Mouse (Mus musculus) intestine, embryonic 14.5 days (tissue): ENCODE measurements around the gene Tsfm. TPM values are rescaled to one million over a fixed set of nuclear protein-coding genes. Genes with fewer than 3 reads are reported as not detected.

ENCODE experiments used
- ATAC-seq: fragments of 200-750 bp; cut with Nextera tagmentation; replicated peaks from 2 replicates; pipeline ENCODE4 v1.8.0; 2017; ENCODE audit warnings: low read depth, moderate number of reproducible peaks, moderate TSS enrichment, moderate library complexity; ENCODE audit not compliant: low FRiP score, low TSS enrichment
- DNase-seq: peaks from one replicate; pipeline ENCODE4 v3.0.0-alpha.2; 2018; ENCODE audit warnings: low spot score
- H3K27ac ChIP-seq: fragments of 300-500 bp; sonication (generic); 2 replicates; pipeline ENCODE4 v1.5.1; 2014; ENCODE audit warnings: low read depth, mild to moderate bottlenecking, control low read depth
- H3K27me3 ChIP-seq: fragments of 300-500 bp; sonication (generic); replicated peaks from 2 replicates; pipeline ENCODE4 v1.6.1; 2014; ENCODE audit warnings: low read length, control low read depth; ENCODE audit not compliant: control insufficient read depth, insufficient read depth
- H3K36me3 ChIP-seq: fragments of 300-500 bp; sonication (generic); 2 replicates; pipeline ENCODE4 v1.6.1; 2014; ENCODE audit warnings: low read length, control low read depth; ENCODE audit not compliant: control insufficient read depth, insufficient read depth
- H3K4me1 ChIP-seq: fragments of 300-500 bp; sonication (generic); replicated peaks from 2 replicates; pipeline ENCODE4 v1.6.1; 2014; ENCODE audit warnings: low read length, control low read depth, mixed read lengths; ENCODE audit not compliant: control insufficient read depth, insufficient read depth
- H3K4me2 ChIP-seq: fragments of 300-500 bp; sonication (generic); 2 replicates; pipeline ENCODE4 v1.6.1; 2014; ENCODE audit warnings: low read length
- H3K4me3 ChIP-seq: fragments of 300-500 bp; sonication (generic); 2 replicates; pipeline ENCODE4 v1.5.1; 2014; ENCODE audit warnings: low read depth, low read length, control low read depth, mixed read lengths
- H3K9ac ChIP-seq: fragments of 300-500 bp; sonication (generic); 2 replicates; pipeline ENCODE4 v1.6.1; 2014; ENCODE audit warnings: mild to moderate bottlenecking, low read length
- H3K9me3 ChIP-seq: fragments of 300-500 bp; sonication (generic); 2 replicates; pipeline ENCODE4 v1.6.1; 2016; ENCODE audit warnings: low read length, control low read depth; ENCODE audit not compliant: control insufficient read depth
- WGBS: fragments of 180-500 bp; shearing (Covaris S2); extraction: QIAGEN DNeasy Blood & Tissue Kit; methylation state at CpG from one replicate; pipeline ENCODE4 v1.1.7; 2014; 5-methylcytosine and 5-hydroxymethylcytosine counted together
- polyA plus RNA-seq: library from polyadenylated mRNA; unstranded; fragments of >200 nt; fragmentation: Nextera tagmentation; extraction: Ambion mirVana; gene quantifications from 2 replicates; pipeline ENCODE4 v1.2.1, GENCODE M21; 2014

Gene Tsfm
- polyA plus RNA-seq, 1 experiment from 2014 or later = 86.3 TPM

DNA sequence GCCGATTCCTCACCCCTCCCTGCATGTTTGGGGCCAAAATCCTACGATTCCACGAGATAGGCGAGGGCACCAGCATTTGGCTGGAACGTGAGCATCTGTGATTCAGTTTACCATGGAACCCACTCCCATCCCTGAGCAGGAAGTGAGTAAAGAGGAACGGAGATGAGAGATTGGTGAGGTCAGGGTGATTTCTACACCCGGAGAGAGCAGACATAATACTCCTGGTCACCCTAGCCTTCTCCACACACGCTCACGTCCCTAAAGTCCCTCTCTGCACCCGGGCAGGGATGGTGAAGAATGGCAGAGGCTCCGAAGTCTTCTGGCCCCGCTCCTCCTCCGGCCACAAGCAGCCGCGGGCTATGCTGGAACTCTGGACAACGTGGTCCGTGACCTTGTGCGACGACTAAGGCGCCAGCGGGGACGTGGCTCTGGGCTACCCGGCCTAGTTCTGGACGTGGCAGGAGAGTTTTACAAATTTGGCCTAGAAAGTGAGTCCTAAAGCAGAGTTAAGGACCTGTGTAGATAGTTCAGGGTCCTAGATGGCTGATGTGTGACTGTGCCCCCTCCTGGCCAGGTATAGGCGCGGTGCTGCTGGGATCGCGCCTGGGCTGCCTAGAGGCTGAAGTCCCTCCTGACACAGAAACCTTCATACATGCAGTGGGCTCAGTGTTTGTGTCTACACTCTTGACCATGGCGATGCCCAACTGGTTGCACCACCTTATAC, 18.9 kb upstream of the Tsfm start:
- Histone ChIP-seq H3K4me3 (peak overlapping the region; percentile 16), H3K36me3 (peaks cover 14% of the 10 kb centered on the region; the same call in 1 of the 2 replicates), H3K9ac (no peak overlapping the region), H3K4me1 (no peaks in the 10 kb centered on the region), H3K27ac (no peak overlapping the region), H3K4me2 (peak overlapping the region; percentile 31), H3K27me3 (peaks cover 51% of the 10 kb centered on the region), H3K9me3 (no peaks in the 10 kb centered on the region)
- DNase-seq (no peak), ATAC-seq (peak; percentile 34; the same call in 1 of the 2 replicates)
- WGBS = 4% methylated on average over 29 of the region's 29 CpGs

DNA sequence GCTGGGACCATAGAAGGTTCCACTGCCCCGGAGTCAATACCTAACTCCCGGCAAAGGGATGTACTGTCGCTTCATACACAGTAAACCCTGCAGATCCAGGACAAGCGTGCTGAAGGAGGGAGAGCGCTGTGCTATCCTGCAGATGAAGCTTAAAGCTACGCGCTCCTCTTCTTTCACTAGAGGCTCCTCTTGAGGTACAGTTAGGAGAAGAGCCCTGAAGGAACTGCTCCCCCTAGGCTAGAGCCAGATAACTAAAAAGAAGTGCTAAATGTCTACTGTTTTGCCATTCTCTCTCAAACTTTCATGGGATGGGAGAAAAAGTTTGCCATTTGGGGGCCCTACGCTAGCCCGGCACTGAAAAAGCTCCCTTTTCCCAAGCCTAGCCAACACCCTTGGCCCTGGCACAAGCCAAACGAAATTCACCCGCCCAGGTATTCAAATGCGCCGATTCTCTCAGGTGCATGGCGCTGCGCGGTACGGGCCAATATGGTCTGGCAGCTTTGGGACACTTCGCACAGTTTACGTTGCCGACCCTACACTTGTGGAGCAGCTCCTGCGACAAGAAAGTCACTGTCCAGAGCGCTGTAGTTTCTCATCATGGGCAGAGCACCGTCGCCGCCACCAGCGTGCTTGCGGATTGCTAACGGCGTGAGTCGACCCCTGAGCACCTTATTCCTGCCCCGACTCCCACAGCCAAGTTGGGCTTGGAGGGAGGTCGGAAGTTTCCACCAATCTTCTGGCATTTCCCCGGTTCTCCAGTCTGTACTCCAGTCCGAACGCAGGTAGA, 18.2 kb upstream of the Tsfm start:
- Histone ChIP-seq H3K27me3 (peaks cover 51% of the 10 kb centered on the region), H3K36me3 (peaks cover 16% of the 10 kb centered on the region; the same call in 1 of the 2 replicates), H3K27ac (no peak overlapping the region), H3K4me1 (no peaks in the 10 kb centered on the region), H3K9me3 (no peaks in the 10 kb centered on the region), H3K4me3 (peak overlapping the region; percentile 16), H3K9ac (no peak overlapping the region), H3K4me2 (peak overlapping the region; percentile 31)
- 5% methylated on average over 35 of the region's 35 CpGs for WGBS
- DNase-seq = no peak
- no peak for ATAC-seq

- ATAC-seq = no peak
- no peak within 1 kb of the TSS for H3K27ac ChIP-seq
- H3K36me3 ChIP-seq = peaks cover 16% of the 10 kb centered on the region; the same call in 1 of the 2 replicates
- H3K4me2 ChIP-seq = peak within 1 kb of the TSS; percentile 31
- H3K27me3 ChIP-seq = peaks cover 51% of the 10 kb centered on the region
- peak within 1 kb of the TSS; percentile 16 for H3K4me3 ChIP-seq
- 0 out of 2 replicates have a peak, but pooled peaks cover under 1% of the 10 kb centered on the region for H3K4me1 ChIP-seq
- no peak within 1 kb of the TSS for H3K9ac ChIP-seq
- WGBS = 35% methylated on average over 5 of the region's 5 CpGs
- no peak for DNase-seq
- H3K9me3 ChIP-seq = no peaks in the 10 kb centered on the region
Measured at GRCm38 (mm10) chr10:127047954-127048353, 17.3 kb upstream of the Tsfm start, which contains the start of gene Cyp27b1. Gene Cyp27b1, plus strand, starts transcription at chr10:127048250.

DNA sequence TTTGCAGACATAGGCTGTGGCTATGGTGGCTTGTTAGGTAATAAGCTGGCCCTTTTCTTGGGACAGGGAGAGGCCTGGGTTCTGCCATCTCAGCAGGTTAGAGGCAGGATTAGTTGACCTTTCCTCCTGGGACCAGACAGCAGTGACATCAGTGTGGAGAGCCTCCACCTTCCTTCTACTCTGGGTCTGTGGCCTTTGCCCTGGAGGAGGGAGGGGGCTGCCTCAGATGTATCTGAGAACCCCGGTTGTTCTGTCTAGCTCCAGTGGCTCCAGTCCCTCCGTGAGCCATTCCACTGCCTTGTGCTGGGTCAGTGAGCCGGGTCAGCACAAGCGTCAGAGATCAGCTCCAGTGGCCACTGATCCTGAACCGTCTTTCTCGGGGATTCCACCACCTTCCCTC, 12.5 kb upstream of the Tsfm start:
- DNase-seq (no peak), ATAC-seq (no peak)
- 91% methylated on average over 6 of the region's 6 CpGs for WGBS
- peaks cover 8% of the 10 kb centered on the region for H3K4me1 ChIP-seq
- H3K4me2 ChIP-seq = peak overlapping the region; percentile 99; the same call in 1 of the 2 replicates
- H3K27me3 ChIP-seq = peaks cover 21% of the 10 kb centered on the region
- H3K36me3 ChIP-seq = peaks cover 16% of the 10 kb centered on the region; the same call in 1 of the 2 replicates
- H3K4me3 ChIP-seq = no peak overlapping the region
- no peaks in the 10 kb centered on the region for H3K9me3 ChIP-seq
- no peak overlapping the region for H3K27ac ChIP-seq
- no peak overlapping the region for H3K9ac ChIP-seq

DNA sequence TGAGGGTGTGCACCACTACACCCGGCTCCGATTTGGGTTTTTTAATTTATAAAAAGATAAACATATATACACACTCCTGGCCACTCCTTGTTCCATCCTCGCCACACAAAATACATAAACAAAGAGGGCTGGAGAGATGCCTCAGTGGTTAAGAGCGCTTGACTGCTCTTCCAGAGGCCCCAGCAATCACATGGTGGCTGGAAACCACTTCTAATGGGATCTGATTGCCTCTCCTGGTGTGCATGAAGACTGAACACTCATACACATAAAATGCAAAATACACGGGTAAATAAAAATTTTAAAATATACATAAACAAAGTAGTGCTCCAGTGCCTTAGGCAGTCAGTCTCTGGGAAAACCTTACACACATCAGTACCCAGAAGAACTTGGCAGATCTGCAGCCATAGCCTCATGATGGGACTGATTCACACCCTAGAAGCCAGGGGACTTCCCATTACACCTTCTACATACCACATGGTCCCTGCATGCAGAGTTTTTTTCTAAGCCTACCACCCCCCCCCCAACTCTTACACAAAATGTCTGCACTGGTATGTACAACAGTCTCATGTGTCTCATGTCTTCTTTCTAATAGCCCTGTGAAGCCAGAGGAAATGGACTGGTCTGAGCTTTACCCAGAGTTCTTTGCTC, 12.0 kb upstream of the Tsfm start:
- ATAC-seq (no peak), DNase-seq (no peak)
- 14% methylated on average over 5 of the region's 5 CpGs for WGBS
- no peaks in the 10 kb centered on the region for H3K9me3 ChIP-seq
- peak overlapping the region; percentile 65 for H3K4me3 ChIP-seq
- H3K9ac ChIP-seq = peak overlapping the region; percentile 59
- peaks cover 8% of the 10 kb centered on the region for H3K4me1 ChIP-seq
- H3K4me2 ChIP-seq = peak overlapping the region; percentile 99
- H3K27me3 ChIP-seq = peaks cover 15% of the 10 kb centered on the region
- peak overlapping the region; percentile 48; the same call in 1 of the 2 replicates for H3K27ac ChIP-seq
- H3K36me3 ChIP-seq = peaks cover 16% of the 10 kb centered on the region; the same call in 1 of the 2 replicates

DNA sequence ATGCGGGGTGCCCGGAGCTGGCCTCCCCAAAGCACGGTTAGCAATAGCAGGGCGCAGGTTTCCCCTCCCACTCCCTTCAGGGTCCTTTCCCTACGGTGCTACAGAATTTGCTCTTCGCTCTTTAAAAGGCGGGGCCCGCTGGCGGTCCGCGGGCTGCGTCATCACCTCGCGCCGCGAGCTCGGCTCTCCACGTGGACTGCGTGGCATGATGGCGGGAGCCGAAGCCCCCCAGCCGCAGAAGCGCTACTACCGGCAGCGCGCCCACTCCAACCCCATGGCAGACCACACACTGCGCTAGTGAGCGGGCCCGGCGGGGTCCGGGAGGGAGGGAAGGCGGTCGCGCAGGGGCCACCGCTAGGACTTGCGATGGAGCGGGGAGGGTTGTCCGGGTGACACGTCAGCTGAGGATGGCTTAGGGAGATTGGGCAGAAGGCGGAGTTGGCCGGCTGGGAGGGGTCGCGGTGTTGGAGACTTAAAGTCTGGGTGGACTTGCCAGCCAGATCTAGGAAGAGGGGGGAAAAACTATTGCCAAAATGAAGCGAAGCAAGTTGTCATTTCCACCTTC, 11.2 kb upstream of the Tsfm start:
- H3K9me3 ChIP-seq = no peaks in the 10 kb centered on the region
- peaks cover 8% of the 10 kb centered on the region for H3K4me1 ChIP-seq
- peaks cover 16% of the 10 kb centered on the region; the same call in 1 of the 2 replicates for H3K36me3 ChIP-seq
- H3K9ac ChIP-seq = peak overlapping the region; percentile 59
- ATAC-seq = peak; percentile 88
- peak; percentile 98 for DNase-seq
- H3K27ac ChIP-seq = peak overlapping the region; percentile 48; the same call in 1 of the 2 replicates
- WGBS = 1% methylated on average over 44 of the region's 44 CpGs
- peaks cover 10% of the 10 kb centered on the region; the same call in 1 of the 2 replicates for H3K27me3 ChIP-seq
- peak overlapping the region; percentile 65 for H3K4me3 ChIP-seq
- peak overlapping the region; percentile 99 for H3K4me2 ChIP-seq

- under 1% methylated on average over 28 of the region's 28 CpGs for WGBS
- ATAC-seq (peak; percentile 69), DNase-seq (no peak)
- Histone ChIP-seq H3K9me3 (no peaks in the 10 kb centered on the region), H3K27me3 (peaks cover 10% of the 10 kb centered on the region; the same call in 1 of the 2 replicates), H3K4me1 (peaks cover 8% of the 10 kb centered on the region), H3K36me3 (peaks cover 13% of the 10 kb centered on the region; the same call in 1 of the 2 replicates), H3K27ac (peak within 1 kb of the TSS; percentile 48; the same call in 1 of the 2 replicates), H3K4me3 (peak within 1 kb of the TSS; percentile 65), H3K9ac (peak within 1 kb of the TSS; percentile 59), H3K4me2 (peak within 1 kb of the TSS; percentile 99)
Measured at GRCm38 (mm10) chr10:127041274-127041766, 10.7 kb upstream of the Tsfm start, which contains the start of the genes Mettl1 and Eef1akmt3. Gene Mettl1, plus strand, starts transcription at chr10:127041414. Gene Eef1akmt3, minus strand, starts transcription at chr10:127041513.
